ENCODE assay signal across 20 mouse cellular contexts in the genomic region with DNA sequence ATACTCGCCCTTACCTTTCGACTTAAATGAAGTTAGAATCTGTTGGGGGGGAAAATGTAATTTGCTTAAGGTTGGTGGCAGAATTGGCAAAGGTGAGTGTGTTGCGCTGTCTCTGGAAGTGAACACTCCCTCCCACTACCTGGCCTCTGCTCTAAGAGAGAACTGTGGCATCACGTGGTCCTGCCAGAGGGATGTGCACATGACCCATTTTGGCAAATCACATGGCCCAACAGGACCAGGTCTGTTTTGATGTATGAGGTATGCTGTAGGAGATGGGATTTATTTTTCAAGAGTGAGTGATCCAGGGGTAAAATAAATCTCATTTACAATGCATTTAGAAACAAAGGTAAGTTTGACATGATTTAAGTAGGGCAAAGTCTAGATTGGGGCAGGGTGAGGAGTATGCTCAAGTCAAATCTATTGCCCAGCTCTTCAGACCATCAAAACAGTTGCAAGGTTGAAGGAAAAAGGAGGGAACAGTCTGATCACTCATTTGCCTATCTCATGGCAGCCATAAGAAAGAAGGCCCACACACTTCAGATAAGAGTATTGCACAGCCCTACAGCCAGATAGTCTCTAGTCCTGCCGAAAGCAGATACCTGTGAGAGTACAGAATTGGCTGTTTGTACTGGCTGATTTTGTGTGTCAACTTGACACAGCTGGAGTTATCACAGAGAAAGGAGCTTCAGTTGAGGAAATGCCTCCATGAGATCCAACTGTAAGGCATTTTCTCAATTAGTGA. TPM values are rescaled to one million over a fixed set of nuclear protein-coding genes. Genes with fewer than 3 reads are reported as not detected.
DNase-seq lines count a peak whose midpoint lies in the region; ATAC-seq and TF ChIP-seq lines count a peak whose summit lies in the region.
"Had no signal": no experiment of that assay in that cellular context is flagged by ENCODE, and none has a peak within 500 bp of the region (broad histone marks: within the 10 kb centered on the region; RNA-seq: fewer than 3 reads in every experiment).

No protein-coding gene starts in this region.

- WGBS in liver, embryonic 13.5 days (ENCODE audit: insufficient replicate concordance) = 64% methylated on average over 5 of the region's 5 CpGs
- WGBS in hindbrain, embryonic 12.5 days = 92% methylated on average over 5 of the region's 5 CpGs

- peaks cover 49% of the 10 kb centered on the region for H3K36me3 ChIP-seq in liver, embryonic 13.5 days
- H3K36me3 ChIP-seq in hindbrain, embryonic 12.5 days = peaks cover 32% of the 10 kb centered on the region

- peak overlapping the region; percentile 95 for H3K27ac ChIP-seq in liver, embryonic 13.5 days
- no peak overlapping the region for H3K27ac ChIP-seq in hindbrain, embryonic 12.5 days
- H3K27ac ChIP-seq in gastrocnemius, adult 2 months = no peak overlapping the region
- H3K27ac ChIP-seq: embryonic facial prominence, embryonic 13.5 days had no signal

- H3K4me2 ChIP-seq in liver, embryonic 13.5 days = peak overlapping the region; percentile 56
- H3K4me2 ChIP-seq in hindbrain, embryonic 12.5 days (replicated peaks) = no peak overlapping the region
- H3K4me2 ChIP-seq: embryonic facial prominence, embryonic 13.5 days had no signal

- H3K4me3 ChIP-seq in liver, embryonic 13.5 days (replicated peaks) = no peak overlapping the region
- no peak overlapping the region for H3K4me3 ChIP-seq in hindbrain, embryonic 12.5 days
- no peak overlapping the region for H3K4me3 ChIP-seq in gastrocnemius, adult 2 months
- H3K4me3 ChIP-seq: embryonic facial prominence, embryonic 13.5 days; megakaryocyte, embryonic 14.5 days had no signal

- no peak for TF ChIP-seq CTCF in gastrocnemius, adult 2 months (IDR thresholded peaks at IDR 0.05)

- peaks cover 43% of the 10 kb centered on the region for H3K4me1 ChIP-seq in liver, embryonic 13.5 days (replicated peaks)
- H3K4me1 ChIP-seq in hindbrain, embryonic 12.5 days = no peaks in the 10 kb centered on the region
- H3K4me1 ChIP-seq: embryonic facial prominence, embryonic 13.5 days had no signal

- DNase-seq in spleen, postnatal 36 days (ENCODE audit: low spot score in 2 of 2) = peak; percentile 13 to 45
- DNase-seq in spleen, postnatal 10 days (ENCODE audit: low spot score in 2 of 2) = no peak
- peak; percentile 78 for DNase-seq in liver, embryonic 13.5 days
- DNase-seq in cerebellum, adult 18-20 months = no peak
- no peak for DNase-seq in gastrocnemius, adult 2 months
- DNase-seq: adrenal gland, adult 2 months; kidney, postnatal 10 days had no signal

- intact Hi-C loops in gastrocnemius, adult 2 months (cut with DNase I) = no loop called here

- H3K9me3 ChIP-seq in liver, embryonic 13.5 days (replicated peaks) = no peaks in the 10 kb centered on the region
- H3K9me3 ChIP-seq in hindbrain, embryonic 12.5 days (replicated peaks) = no peaks in the 10 kb centered on the region

- no peak overlapping the region for H3K9ac ChIP-seq in liver, embryonic 13.5 days
- no peak overlapping the region for H3K9ac ChIP-seq in hindbrain, embryonic 12.5 days
- H3K9ac ChIP-seq: embryonic facial prominence, embryonic 13.5 days had no signal

- ATAC-seq in common myeloid progenitor, adult 5-6 weeks (replicated peaks; ENCODE audit: low read depth, poor library complexity, severe bottlenecking) = peak; percentile 97
- ATAC-seq in liver, embryonic 13.5 days (ENCODE audit: low read depth) = peak; percentile 100
- no peak for ATAC-seq in hindbrain, embryonic 12.5 days (ENCODE audit: low FRiP score)
- ATAC-seq: inflammation-experienced regulatory T-cells, adult 6 months had no signal

- no peaks in the 10 kb centered on the region for H3K27me3 ChIP-seq in liver, embryonic 13.5 days
- H3K27me3 ChIP-seq in hindbrain, embryonic 12.5 days = no peaks in the 10 kb centered on the region
- H3K27me3 ChIP-seq: embryonic facial prominence, embryonic 13.5 days; megakaryocyte, embryonic 14.5 days had no signal

RNA-seq across cellular contexts. Expression of gene Dtwd1, which starts 13.5 kb away (rescaled TPM):
- total RNA-seq in common myeloid progenitor, adult 5-6 weeks (2017) = 15.3 and 18.4 TPM in 2 replicates
- polyA plus RNA-seq in liver, embryonic 13.5 days (2015; fragmentation: Nextera tagmentation; extraction: Ambion mirVana) = 28.5 and 30.0 TPM in 2 replicates
- polyA plus RNA-seq in hindbrain, embryonic 12.5 days (2016; fragmentation: Nextera tagmentation; extraction: Ambion mirVana) = 19.6 and 20.8 TPM in 2 replicates
- total RNA-seq in gastrocnemius, adult 2 months (2021) = 1 to 10 TPM; 5.8 TPM

RNA-seq across cellular contexts. Expression of gene Fam227b, which starts 13.6 kb away (rescaled TPM):
- total RNA-seq in common myeloid progenitor, adult 5-6 weeks (2017) = not detected in 2 replicates
- polyA plus RNA-seq in liver, embryonic 13.5 days (2015; fragmentation: Nextera tagmentation; extraction: Ambion mirVana) = not detected in 2 replicates
- polyA plus RNA-seq in hindbrain, embryonic 12.5 days (2016; fragmentation: Nextera tagmentation; extraction: Ambion mirVana) = not detected in 2 replicates
- total RNA-seq in gastrocnemius, adult 2 months (2021) = not detected
- total RNA-seq: liver, adult 2 months had no signal
- polyA plus RNA-seq: adrenal gland, adult 2 months; embryonic facial prominence, embryonic 13.5 days; heart, postnatal 0 days; liver, adult 2 months; neural tube, embryonic 14.5 days; spleen, adult 2 months had no signal

RNA-seq across cellular contexts. Expression of gene Gm17555, which starts 49.5 kb away (rescaled TPM):
- total RNA-seq in common myeloid progenitor, adult 5-6 weeks (2017) = 0.69 TPM in 1 of 2 replicates, not detected in the other
- polyA plus RNA-seq in liver, embryonic 13.5 days (2015; fragmentation: Nextera tagmentation; extraction: Ambion mirVana) = not detected in 2 replicates
- polyA plus RNA-seq in hindbrain, embryonic 12.5 days (2016; fragmentation: Nextera tagmentation; extraction: Ambion mirVana) = not detected in 2 replicates
- total RNA-seq in gastrocnemius, adult 2 months (2021) = not detected
- total RNA-seq: adrenal gland, adult 2 months; layer of hippocampus, postnatal 10 days; left cerebral cortex, postnatal 14 days; liver, adult 2 months; monocyte, adult 5-6 weeks had no signal
- polyA plus RNA-seq: adrenal gland, adult 2 months; embryonic facial prominence, embryonic 13.5 days; gonadal fat pad, adult 2 months; heart, postnatal 0 days; inflammation-experienced regulatory T-cells, adult 6 months; liver, adult 2 months; neural tube, embryonic 14.5 days; spleen, adult 2 months had no signal

Comparison
In these comparisons a context has a peak if more than half of its experiments do, and no peak if none do; other contexts are left out.
1. DNase-seq: peak in spleen, postnatal 36 days (2 of 2) and liver, embryonic 13.5 days (single experiment); none in spleen, postnatal 10 days (0 of 2), cerebellum, adult 18-20 months (0 of 2) and gastrocnemius, adult 2 months (single experiment).